Mouse (Mus musculus) brain, embryonic 18.5 days (tissue): ENCODE data around the gene Lgals3bp.

Experiments used
- DNase-seq: peaks from one replicate; pipeline ENCODE4 v3.0.0-alpha.2; 2012; ENCODE audit warnings: low read depth, low spot score

Lgals3bp gene

DNA sequence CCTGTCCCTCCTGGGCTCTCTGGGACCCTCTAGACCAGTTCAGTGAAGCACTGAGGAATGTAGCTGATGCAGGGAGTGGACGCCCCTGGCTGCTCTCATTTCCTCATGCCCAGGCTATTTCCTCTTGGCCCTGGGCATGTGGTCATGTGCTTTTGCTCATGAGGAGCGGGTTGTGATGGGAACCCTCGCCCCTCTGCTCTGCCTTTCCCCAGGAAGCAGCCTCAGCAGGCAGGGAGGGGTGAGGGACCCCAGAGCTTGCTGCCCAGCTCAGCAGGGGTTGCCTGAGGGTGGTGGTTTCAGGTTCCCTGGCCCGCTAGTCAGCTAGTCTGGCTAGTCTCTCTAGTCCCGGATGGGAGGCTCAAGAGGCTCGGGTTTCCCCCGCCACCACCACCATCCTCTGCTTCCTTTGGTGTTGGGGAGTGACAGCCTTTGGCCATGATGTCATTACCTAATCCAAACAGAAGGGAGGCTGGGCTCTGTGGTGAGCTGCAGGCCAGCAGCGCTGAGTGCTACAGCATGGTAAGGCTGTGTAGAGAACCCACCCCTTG is 38.8 kb downstream of the Lgals3bp start:
- DNase-seq, result no peak

DNA sequence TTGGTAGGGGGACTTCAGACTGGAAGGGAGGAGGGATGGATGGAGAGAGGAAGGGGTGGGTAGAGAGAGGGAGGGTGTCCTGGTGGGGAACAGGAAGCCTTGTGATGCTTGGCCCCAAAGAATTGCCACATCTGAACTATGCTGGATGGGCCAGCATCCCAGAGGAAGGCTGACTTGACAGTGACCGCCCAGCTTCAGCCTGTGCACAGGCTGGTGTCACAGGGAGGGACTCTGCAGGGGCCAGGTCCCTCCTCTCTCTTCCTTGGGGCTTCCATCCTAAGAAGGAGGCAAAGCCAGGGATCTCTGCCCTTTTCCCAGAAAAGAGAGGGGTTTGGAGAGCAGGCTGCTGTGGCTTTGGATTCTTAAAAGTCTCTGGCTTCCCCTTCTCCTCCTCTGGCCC is 39.4 kb downstream of the Lgals3bp start:
- DNase-seq, result no peak

DNA sequence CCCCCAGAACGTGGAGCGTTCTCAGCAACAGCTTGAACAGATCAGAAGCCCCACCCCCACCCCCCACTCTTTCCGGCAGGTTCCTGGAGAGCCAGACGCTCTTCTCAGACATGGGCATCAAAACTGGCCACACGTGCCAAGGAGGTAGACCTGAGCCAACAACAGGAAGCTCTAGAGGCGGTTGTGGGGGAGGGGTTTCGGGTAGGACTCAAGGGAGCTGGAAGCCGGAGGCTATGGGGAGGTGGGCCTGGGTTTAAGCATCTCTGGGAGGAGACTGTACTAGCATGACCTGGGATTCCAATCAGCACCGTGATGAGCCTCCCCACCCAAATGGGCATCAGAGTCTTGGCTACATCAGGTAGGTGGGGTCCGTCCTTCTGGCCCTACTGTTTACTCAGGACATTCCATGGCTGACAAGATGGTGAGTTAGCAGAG is 41.0 kb downstream of the Lgals3bp start:
- DNase-seq, result no peak

DNA sequence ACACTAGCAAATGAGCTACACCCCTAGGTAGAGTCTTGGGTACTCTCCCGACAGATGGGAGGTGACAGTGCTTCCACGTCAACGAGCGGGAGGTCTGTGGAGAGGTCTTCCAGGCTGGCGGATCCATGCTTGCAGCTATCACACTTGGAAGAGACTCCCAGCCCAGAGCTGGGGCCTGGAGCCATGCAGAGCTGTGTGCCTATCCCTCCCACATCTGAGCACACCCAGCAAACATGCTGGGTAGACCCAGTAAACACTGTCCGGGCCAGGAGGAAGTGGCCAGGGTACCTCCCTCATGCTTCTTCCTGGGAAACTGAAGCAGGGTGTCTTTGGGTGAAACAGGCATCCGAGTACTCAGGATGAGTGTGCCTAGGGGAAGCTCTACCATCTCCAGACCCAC is 41.4 kb downstream of the Lgals3bp start:
- DNase-seq, result no peak

DNA sequence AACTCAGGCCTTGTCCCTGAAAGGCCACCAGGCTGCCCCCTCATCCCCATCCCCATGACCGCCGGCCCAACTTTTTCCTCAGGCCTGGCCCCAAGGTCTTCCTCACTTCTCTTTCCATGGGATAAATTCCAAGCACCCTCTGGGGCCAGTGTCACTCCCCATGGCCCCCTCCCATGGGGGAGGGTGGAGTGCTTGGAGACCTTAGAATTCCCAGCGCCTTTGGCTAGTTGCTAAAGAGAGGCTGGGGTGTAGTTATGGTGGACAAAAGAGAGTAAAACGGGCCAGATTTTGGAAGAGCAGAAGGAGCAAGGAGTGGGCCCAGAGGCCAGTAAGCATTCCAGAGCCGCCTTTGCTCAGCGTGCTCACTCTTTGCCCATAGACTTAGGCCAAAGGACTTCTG is 46.3 kb downstream of the Lgals3bp start, which contains the start of gene Timp2:
TSS of gene Timp2 (minus strand) at position 101 of the 400 bp plus-strand sequence.
- DNase-seq, result no peak

DNA sequence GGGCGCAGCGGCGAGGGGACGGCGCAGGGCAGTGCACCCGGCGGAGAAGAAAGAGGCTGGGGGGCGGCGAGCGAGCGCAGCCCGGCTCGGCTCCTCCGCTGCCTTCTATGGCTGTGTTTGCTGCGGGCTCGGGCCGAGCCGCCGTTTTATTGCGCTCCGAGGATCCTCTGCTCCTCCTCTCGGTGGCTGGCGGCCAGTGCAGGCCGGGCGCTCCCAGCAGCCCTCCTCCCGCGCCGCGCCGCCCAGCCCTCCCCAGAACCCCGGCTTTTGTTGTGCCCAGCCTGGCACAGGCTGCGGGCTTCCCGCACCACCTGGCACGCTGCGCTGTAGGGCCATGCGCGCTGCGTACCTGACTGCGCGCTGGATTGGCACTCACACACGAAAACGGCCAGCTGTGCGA is 46.7 kb downstream of the Lgals3bp start:
- peak; percentile 61 for DNase-seq

DNA sequence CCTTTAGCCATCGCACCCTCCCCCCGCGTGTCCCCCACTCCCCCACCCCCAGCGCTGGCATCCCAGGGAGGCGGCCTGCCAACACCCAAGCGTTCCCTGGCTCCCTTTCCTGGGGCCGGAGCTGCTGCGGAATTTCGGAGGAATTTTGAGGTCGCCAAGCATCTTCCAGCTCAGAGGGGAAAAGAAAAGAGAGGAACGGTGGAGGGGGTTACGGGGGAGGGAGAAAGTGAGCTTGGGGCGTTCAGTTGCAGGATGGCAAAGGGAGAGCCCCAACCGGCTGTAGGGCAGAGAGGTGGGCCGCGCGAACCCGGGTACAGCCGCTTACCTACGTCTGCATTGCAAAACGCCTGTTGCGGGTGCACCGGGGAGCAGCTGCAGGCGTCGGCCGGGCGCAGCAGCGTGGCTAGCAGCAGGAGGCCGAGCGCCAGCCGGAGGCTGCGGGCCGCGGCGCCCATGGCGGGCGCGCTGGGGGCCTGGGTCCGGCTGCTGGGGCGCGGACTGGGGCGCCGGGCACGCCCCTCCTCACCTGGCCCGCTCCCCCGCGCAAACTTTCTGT is 47.2 kb downstream of the Lgals3bp start:
- no peak for DNase-seq

DNA sequence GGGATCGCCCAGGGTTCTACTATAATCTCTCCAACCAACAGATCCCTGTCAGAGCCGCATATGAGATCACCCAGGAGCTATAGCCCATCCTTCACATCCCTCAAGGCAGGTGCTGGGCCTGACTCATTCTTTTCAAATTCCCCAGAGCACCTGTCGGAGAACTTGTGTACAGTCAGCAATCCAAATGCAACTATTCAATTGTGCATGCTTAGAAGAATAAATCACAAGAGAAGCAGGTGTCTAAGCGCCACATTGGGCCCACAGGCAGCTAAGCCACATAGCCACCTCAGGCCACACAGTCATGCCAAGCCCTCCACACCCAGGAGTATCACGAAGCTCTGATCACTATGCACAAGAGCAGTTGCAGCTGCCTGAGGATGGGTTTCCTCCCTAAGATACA is 52.4 kb downstream of the Lgals3bp start:
- DNase-seq, result no peak

DNA sequence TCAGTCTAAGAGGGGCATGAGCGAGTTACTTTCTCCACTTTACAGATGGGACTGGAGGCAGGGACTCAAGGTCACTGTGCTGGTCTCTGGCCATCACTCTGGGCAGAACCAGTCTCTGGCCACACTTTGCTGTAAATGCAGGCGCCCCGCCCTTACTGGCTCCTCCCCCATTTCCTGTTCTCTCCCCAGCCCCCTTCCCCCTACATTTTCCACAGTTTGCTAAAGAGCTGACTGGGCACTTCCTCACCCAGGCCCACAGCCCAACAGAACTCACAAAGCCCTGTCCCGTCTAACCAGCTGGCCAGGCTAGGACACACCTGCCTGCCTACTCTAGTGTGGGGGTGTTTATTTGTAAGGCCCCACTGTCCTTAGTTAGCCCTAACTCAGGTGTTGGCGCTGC is 53.0 kb downstream of the Lgals3bp start:
- no peak for DNase-seq

DNA sequence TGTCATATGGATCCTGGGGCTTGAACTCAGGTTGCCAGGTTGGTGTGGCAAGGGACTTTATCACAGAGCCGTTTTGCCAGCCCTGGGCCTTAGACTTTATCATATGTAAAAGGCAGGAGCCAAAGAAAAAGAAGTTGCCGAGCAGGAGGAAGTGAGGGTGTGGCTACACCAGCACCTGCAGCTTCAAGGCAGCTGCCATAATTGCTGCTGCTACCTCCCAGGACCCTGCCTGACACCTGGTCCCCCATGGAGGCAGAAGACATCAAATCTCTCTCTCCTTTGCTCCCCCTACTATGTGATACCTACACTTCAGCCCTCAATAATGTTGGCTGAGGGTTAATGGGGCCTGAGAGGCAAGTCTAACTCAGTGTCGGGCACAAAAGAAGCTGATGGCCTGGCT is 53.5 kb downstream of the Lgals3bp start:
- no peak for DNase-seq

DNA sequence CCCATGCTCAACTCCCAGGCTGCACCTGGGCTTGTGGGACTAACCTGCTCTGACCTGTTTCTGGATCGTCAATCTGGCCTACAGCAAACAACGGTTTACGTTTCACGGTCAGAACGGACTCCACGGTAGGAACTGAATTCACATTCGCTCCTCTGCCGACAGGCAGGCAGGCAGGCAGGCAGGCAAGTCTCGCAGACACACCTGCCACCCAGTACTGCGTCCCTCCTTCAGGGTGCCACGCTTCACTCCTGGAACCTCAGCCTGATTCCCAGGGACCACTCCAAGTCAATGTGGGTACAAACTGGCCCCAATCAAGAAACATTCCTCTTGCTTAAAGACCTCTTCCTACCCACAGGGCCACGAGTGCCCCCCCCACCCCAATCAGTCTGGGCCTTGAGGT is 54.0 kb downstream of the Lgals3bp start:
- no peak for DNase-seq

DNA sequence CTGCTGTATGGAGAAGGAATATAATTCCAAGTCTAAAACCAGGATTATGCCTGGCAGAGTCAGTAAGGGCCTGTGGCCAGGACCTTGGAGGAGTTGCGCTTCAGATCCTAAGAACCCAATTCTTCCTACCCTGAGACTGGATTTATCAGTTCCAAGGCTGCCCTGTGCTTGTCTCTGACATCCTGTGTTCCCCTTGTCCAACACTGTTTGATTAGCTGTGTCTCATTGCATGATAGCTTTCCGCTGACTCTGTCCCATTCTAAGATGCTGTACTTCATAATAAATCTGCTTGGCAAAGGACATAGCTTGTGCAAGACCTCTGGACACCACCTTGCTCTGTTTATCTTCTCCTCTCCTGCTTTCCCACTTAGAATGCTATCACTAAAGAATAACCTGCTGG is 54.5 kb downstream of the Lgals3bp start:
- DNase-seq, result no peak

DNA sequence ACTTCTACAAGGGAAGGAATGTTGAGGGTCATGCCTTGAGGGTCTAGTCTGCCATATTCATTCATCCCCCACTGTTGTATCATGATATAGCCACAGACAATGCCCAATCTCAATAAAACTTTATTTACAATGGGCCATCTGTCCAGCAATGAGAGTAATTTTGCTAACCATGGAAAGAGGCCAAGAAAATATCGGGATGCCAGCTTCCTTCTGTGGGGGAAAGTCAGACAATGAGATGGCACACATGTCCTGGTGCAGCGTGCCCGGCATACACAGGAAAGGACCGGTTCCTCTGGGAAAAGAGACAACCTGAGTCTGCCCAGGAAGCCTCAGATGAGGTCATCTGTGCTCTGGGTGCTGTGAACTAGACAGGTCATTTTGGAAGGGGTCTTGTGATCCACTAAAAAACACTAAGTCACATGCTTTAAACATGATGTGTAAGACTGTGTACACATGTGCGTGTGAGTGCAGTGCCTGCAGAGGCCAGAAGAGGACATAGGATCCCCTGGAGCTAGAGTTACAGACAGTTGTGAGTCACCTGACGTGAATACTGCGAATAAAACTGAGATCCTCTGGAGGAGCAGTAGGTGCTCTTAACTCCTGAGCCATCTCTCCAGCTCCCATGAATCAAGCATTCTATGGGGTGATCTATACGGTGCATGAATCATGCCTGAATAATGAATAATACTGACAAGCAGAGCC is 55.3 kb downstream of the Lgals3bp start:
- no peak for DNase-seq

DNA sequence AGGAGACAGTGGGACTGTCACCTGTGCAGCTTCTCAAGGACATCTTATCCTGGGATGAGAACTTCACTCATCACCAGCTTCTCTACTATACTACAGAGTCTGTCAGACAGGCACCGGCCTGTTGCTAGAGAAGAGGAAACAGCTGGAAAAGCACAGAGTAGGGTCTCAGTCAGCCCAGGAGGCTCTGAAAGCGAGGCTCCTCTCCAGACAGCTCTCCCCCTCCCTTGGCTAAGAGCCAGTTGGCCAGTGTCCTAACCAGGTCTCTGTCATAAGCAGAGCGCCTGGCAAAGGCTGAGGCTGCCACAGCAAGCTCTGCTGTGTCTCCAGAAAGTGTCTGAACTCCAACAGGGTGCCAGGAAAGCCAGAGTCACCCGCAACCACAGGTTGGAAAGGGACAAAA is 56.2 kb downstream of the Lgals3bp start:
- DNase-seq, result no peak

DNA sequence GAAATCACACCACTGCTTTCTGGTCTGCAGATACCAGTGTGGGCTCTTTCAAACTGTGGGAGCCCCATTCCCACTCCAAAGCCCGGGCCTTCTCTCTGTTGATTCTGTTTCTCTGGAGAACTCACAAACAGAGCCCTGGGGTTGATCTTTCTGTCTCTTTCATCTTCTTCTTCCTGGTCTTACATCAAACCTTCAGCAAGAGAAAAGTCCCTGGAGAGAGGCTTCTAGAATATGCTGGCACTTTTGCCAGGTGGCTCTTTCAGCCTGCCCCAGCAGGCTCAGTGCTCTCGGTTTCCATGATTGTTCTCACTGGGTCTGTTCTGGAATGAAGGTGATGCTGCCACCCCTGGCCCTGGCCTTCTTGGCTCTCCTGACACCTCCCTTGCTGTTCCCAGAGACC is 58.3 kb downstream of the Lgals3bp start:
- DNase-seq, result no peak
